Mouse (Mus musculus): ENCODE measurements around the gene Ncf4. TPM values are rescaled to one million over a fixed set of nuclear protein-coding genes. Genes with fewer than 3 reads are reported as not detected.

The Ncf4 gene
- total RNA-seq, 1 experiment: 0.31 TPM

- Histone ChIP-seq H3K4me1 (ENCODE audit: control insufficient read depth in 2 of 2, insufficient read depth in 2 of 2, low read length in 2 of 2, poor library complexity in 1 of 2) (no peaks in the 10 kb centered on the region; a peak in 2 of 4 replicates), H3K4me3 (ENCODE audit: insufficient read depth in 1 of 2, low read depth in 1 of 2, low read length in 2 of 2, poor library complexity in 1 of 2, severe bottlenecking in 1 of 2) (no peak overlapping the region), H3K9me3 (ENCODE audit: control insufficient read depth, insufficient read depth, low read depth, low read length) (no peaks in the 10 kb centered on the region), H3K9ac (ENCODE audit: insufficient read depth, low read depth, low read length, poor library complexity, severe bottlenecking) (no peak overlapping the region), H3K36me3 (ENCODE audit: control insufficient read depth, insufficient read depth, low read length, poor library complexity, severe bottlenecking) (no peaks in the 10 kb centered on the region), H3K27ac (ENCODE audit: insufficient read depth, low read depth, low read length, poor library complexity, severe bottlenecking) (no peak overlapping the region)
- TF ChIP-seq ZC3H11A (IDR thresholded peaks at IDR 0.05; ENCODE audit: borderline replicate concordance, low read depth, low read length) (peak; percentile 78), ZNF384 (IDR thresholded peaks at IDR 0.05; ENCODE audit: low read depth, low read length) (no peak)
- DNase-seq (ENCODE audit: low read depth, low spot score): peak; percentile 50
- in situ Hi-C loops (cut with MboI; ENCODE audit: low sequenced_read_pairs in 2 of 2, unreplicated experiment in 2 of 2): no loop called here
Observed at GRCm38 (mm10) chr15:78257326-78258050, 12.9 kb downstream of the Ncf4 start.

- H3K36me3 ChIP-seq (ENCODE audit: control insufficient read depth, insufficient read depth, low read length, poor library complexity, severe bottlenecking): no peaks in the 10 kb centered on the region
- in situ Hi-C loops (cut with MboI; ENCODE audit: low sequenced_read_pairs in 2 of 2, unreplicated experiment in 2 of 2): no loop called here
- no peak overlapping the region for H3K27ac ChIP-seq (ENCODE audit: insufficient read depth, low read depth, low read length, poor library complexity, severe bottlenecking)
- no peak for DNase-seq (ENCODE audit: low read depth, low spot score)
- no peak overlapping the region for H3K4me3 ChIP-seq (ENCODE audit: insufficient read depth in 1 of 2, low read depth in 1 of 2, low read length in 2 of 2, poor library complexity in 1 of 2, severe bottlenecking in 1 of 2)
- H3K9ac ChIP-seq (ENCODE audit: insufficient read depth, low read depth, low read length, poor library complexity, severe bottlenecking): no peak overlapping the region
- no peak for TF ChIP-seq ZC3H11A (IDR thresholded peaks at IDR 0.05; ENCODE audit: borderline replicate concordance, low read depth, low read length)
- no peak for TF ChIP-seq HCFC1 (IDR thresholded peaks at IDR 0.05; ENCODE audit: borderline replicate concordance, insufficient read depth, low read length)
- no peak for TF ChIP-seq CHD2 (IDR thresholded peaks at IDR 0.05; ENCODE audit: low read depth, low read length)
- no peak for TF ChIP-seq ZNF384 (IDR thresholded peaks at IDR 0.05; ENCODE audit: low read depth, low read length)
- no peaks in the 10 kb centered on the region for H3K9me3 ChIP-seq (ENCODE audit: control insufficient read depth, insufficient read depth, low read depth, low read length)
- no peaks in the 10 kb centered on the region; a peak in 2 of 4 replicates for H3K4me1 ChIP-seq (ENCODE audit: control insufficient read depth in 2 of 2, insufficient read depth in 2 of 2, low read length in 2 of 2, poor library complexity in 1 of 2)
Observed at GRCm38 (mm10) chr15:78258246-78258865, 13.8 kb downstream of the Ncf4 start.

GRCm38 (mm10) chr15:78260668-78261333 lies 16.2 kb downstream of the Ncf4 start:
- Histone ChIP-seq H3K4me1 (ENCODE audit: control insufficient read depth in 2 of 2, insufficient read depth in 2 of 2, low read length in 2 of 2, poor library complexity in 1 of 2) (0 out of 4 replicates have a peak, but pooled peaks cover 0 to 2% of the 10 kb centered on the region in 2 experiments), H3K9ac (ENCODE audit: insufficient read depth, low read depth, low read length, poor library complexity, severe bottlenecking) (no peak overlapping the region), H3K27ac (ENCODE audit: insufficient read depth, low read depth, low read length, poor library complexity, severe bottlenecking) (no peak overlapping the region), H3K9me3 (ENCODE audit: control insufficient read depth, insufficient read depth, low read depth, low read length) (no peaks in the 10 kb centered on the region), H3K36me3 (ENCODE audit: control insufficient read depth, insufficient read depth, low read length, poor library complexity, severe bottlenecking) (no peaks in the 10 kb centered on the region), H3K4me3 (ENCODE audit: insufficient read depth in 1 of 2, low read depth in 1 of 2, low read length in 2 of 2, poor library complexity in 1 of 2, severe bottlenecking in 1 of 2) (no peak overlapping the region)
- TF ChIP-seq CHD2 (IDR thresholded peaks at IDR 0.05; ENCODE audit: low read depth, low read length): no peak
- TF ChIP-seq ZNF384 (IDR thresholded peaks at IDR 0.05; ENCODE audit: low read depth, low read length): no peak
- DNase-seq (ENCODE audit: low read depth, low spot score): no peak
- in situ Hi-C loops (cut with MboI; ENCODE audit: low sequenced_read_pairs in 2 of 2, unreplicated experiment in 2 of 2): no loop called here

GRCm38 (mm10) chr15:78263286-78263685 lies 18.7 kb downstream of the Ncf4 start:
- no peaks in the 10 kb centered on the region for H3K9me3 ChIP-seq (ENCODE audit: control insufficient read depth, insufficient read depth, low read depth, low read length)
- H3K4me3 ChIP-seq (ENCODE audit: insufficient read depth in 1 of 2, low read depth in 1 of 2, low read length in 2 of 2, poor library complexity in 1 of 2, severe bottlenecking in 1 of 2): no peak overlapping the region
- DNase-seq (ENCODE audit: low read depth, low spot score): no peak
- in situ Hi-C loops (cut with MboI; ENCODE audit: low sequenced_read_pairs in 2 of 2, unreplicated experiment in 2 of 2): no loop called here
- H3K36me3 ChIP-seq (ENCODE audit: control insufficient read depth, insufficient read depth, low read length, poor library complexity, severe bottlenecking): no peaks in the 10 kb centered on the region
- no peak overlapping the region for H3K27ac ChIP-seq (ENCODE audit: insufficient read depth, low read depth, low read length, poor library complexity, severe bottlenecking)
- H3K9ac ChIP-seq (ENCODE audit: insufficient read depth, low read depth, low read length, poor library complexity, severe bottlenecking): no peak overlapping the region
- no peak for TF ChIP-seq HCFC1 (IDR thresholded peaks at IDR 0.05; ENCODE audit: borderline replicate concordance, insufficient read depth, low read length)
- TF ChIP-seq ZC3H11A (IDR thresholded peaks at IDR 0.05; ENCODE audit: borderline replicate concordance, low read depth, low read length): no peak
- TF ChIP-seq CHD2 (IDR thresholded peaks at IDR 0.05; ENCODE audit: low read depth, low read length): no peak
- no peak for TF ChIP-seq MAFK (IDR thresholded peaks at IDR 0.05; ENCODE audit: insufficient read depth, low read depth, low read length)
- no peak for TF ChIP-seq ZNF384 (IDR thresholded peaks at IDR 0.05; ENCODE audit: low read depth, low read length)
- H3K4me1 ChIP-seq (ENCODE audit: control insufficient read depth in 2 of 2, insufficient read depth in 2 of 2, low read length in 2 of 2, poor library complexity in 1 of 2): 0 out of 4 replicates have a peak, but pooled peaks cover 0 to 2% of the 10 kb centered on the region in 2 experiments
